Mouse (Mus musculus) ES-E14 (cell line): ENCODE measurements around the gene Myl6.
"Not testable (repeated sequence)": the region's sequence is repeated elsewhere in the genome, so short reads cannot be mapped to it uniquely, and the experiment has no call there.

ENCODE experiments used
- HCFC1 ChIP-seq: IDR thresholded peaks from 2 replicates; pipeline ENCODE4 v1.6.1; 2012; ENCODE audit warnings: low read length, inconsistent platforms, borderline replicate concordance; ENCODE audit not compliant: insufficient read depth
- ZC3H11A ChIP-seq: IDR thresholded peaks from 2 replicates; pipeline ENCODE4 v1.6.1; 2012; ENCODE audit warnings: low read depth, mild to moderate bottlenecking, inconsistent platforms, low read length, borderline replicate concordance

DNA sequence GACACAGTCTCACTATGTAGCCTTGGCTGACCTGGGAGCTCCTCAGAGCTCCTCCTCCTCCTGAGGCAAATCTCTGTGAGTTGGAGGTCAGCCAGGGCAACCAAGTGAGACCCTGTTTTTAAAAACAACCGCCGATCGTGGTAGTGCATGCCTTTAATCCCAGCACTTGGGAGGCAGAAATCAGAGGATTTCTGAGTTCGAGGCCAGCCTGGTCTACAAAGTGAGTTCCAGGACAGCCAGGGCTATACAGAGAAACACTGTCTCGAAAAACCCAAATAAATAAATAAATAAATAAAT is 11.4 kb upstream of the Myl6 start:
- TF ChIP-seq ZC3H11A, HCFC1: not testable (repeated sequence)
